ENCODE assay signal across 21 mouse cellular contexts in genomic region chr1:35094873-35095272, GRCm38 (mm10).
DNase-seq lines count a peak whose midpoint lies in the region; ATAC-seq and TF ChIP-seq lines count a peak whose summit lies in the region.
"Had no signal": no experiment of that assay in that cellular context is flagged by ENCODE, and none has a peak within 500 bp of the region (broad histone marks: within the 10 kb centered on the region; RNA-seq: fewer than 3 reads in every experiment).

No protein-coding gene starts in this region.

- H3K27ac ChIP-seq in lung, embryonic 16.5 days (ENCODE audit: low read length): no peak overlapping the region
- H3K27ac ChIP-seq in lung, postnatal 0 days (ENCODE audit: low read length): no peak overlapping the region

- TF ChIP-seq EP300 in lung, postnatal 0 days (IDR thresholded peaks at IDR 0.05): 0 out of 2 replicates have a peak, but pooled peaks have one; percentile 16

- H3K27me3 ChIP-seq in lung, embryonic 16.5 days (ENCODE audit: control insufficient read depth, insufficient read depth, low read depth, low read length): no peaks in the 10 kb centered on the region
- H3K27me3 ChIP-seq in lung, postnatal 0 days (replicated peaks; ENCODE audit: insufficient read depth, low read length): no peaks in the 10 kb centered on the region
- H3K27me3 ChIP-seq: CH12.LX had no signal

- no peak overlapping the region for H3K9ac ChIP-seq in lung, embryonic 16.5 days (ENCODE audit: low read length)
- H3K9ac ChIP-seq in lung, postnatal 0 days (replicated peaks; ENCODE audit: low read depth): no peak overlapping the region

- 28% methylated on average over 1 of the region's 1 CpGs for WGBS in lung, embryonic 16.5 days
- 30% methylated on average over 1 of the region's 1 CpGs for WGBS in lung, postnatal 0 days

- H3K4me3 ChIP-seq in lung, embryonic 16.5 days (ENCODE audit: low read length): no peak overlapping the region
- H3K4me3 ChIP-seq in lung, postnatal 0 days (ENCODE audit: low read depth, low read length): no peak overlapping the region

- H3K4me2 ChIP-seq in lung, embryonic 16.5 days (ENCODE audit: low read depth, low read length): no peak overlapping the region
- H3K4me2 ChIP-seq in lung, postnatal 0 days (replicated peaks; ENCODE audit: low read depth, low read length): no peak overlapping the region

- peak; percentile 89 for ATAC-seq in lung, embryonic 16.5 days (ENCODE audit: low read depth)
- ATAC-seq in lung, postnatal 0 days: peak; percentile 88
- ATAC-seq: activated CD4-positive, CD25-positive, alpha-beta regulatory T cell, adult 4 months; CD4-positive, CD25-positive, alpha-beta regulatory T cell, adult 4 months; Patski had no signal

- no peak for DNase-seq in lung, postnatal 14 days
- DNase-seq in lung, postnatal 0 days (ENCODE audit: low spot score): peak; percentile 70
- no peak for DNase-seq in lung, postnatal 4 days
- DNase-seq in lung, postnatal 36 days: peak; percentile 2
- no peak for DNase-seq in lung, postnatal 25 days (ENCODE audit: low spot score)
- DNase-seq: adrenal gland, adult 2 months; adrenal gland, adult 8-10 months; adrenal gland, postnatal 10 days; adrenal gland, postnatal 14 days; adrenal gland, postnatal 25 days; adrenal gland, postnatal 36 days; B cell, adult 2 months; cerebellum, adult 11 months; cerebellum, adult 11-12 months; cerebellum, adult 18-20 months had no signal

- H3K4me1 ChIP-seq in lung, embryonic 16.5 days (replicated peaks; ENCODE audit: control insufficient read depth, insufficient read depth, low read length): no peaks in the 10 kb centered on the region
- H3K4me1 ChIP-seq in lung, postnatal 0 days (ENCODE audit: insufficient read depth, low read depth, low read length): no peaks in the 10 kb centered on the region

- H3K36me3 ChIP-seq in lung, embryonic 16.5 days (ENCODE audit: control insufficient read depth, insufficient read depth, low read length): no peaks in the 10 kb centered on the region
- H3K36me3 ChIP-seq in lung, postnatal 0 days (ENCODE audit: insufficient read depth, low read length): no peaks in the 10 kb centered on the region
- H3K36me3 ChIP-seq: G1E had no signal

- H3K9me3 ChIP-seq in lung, embryonic 16.5 days (ENCODE audit: control insufficient read depth, low read length): no peaks in the 10 kb centered on the region
- H3K9me3 ChIP-seq in lung, postnatal 0 days (ENCODE audit: low read length): no peaks in the 10 kb centered on the region
- H3K9me3 ChIP-seq: G1E had no signal

- no peak for TF ChIP-seq CTCF in lung, postnatal 0 days (IDR thresholded peaks at IDR 0.05)

Comparison
In these comparisons a context has a peak if more than half of its experiments do, and no peak if none do; other contexts are left out.
1. DNase-seq: peak in lung, postnatal 0 days (single experiment) and lung, postnatal 36 days (single experiment); none in lung, postnatal 14 days (single experiment), lung, postnatal 4 days (0 of 2) and lung, postnatal 25 days (single experiment).